Mouse (Mus musculus): ENCODE data around the gene Scn3b. TPM values are rescaled to one million over a fixed set of nuclear protein-coding genes. Genes with fewer than 3 reads are reported as not detected.

Scn3b gene
- total RNA-seq (2021): 1 to 10 TPM in 1 of 2 experiments, under 1 TPM in 1; 0.57 to 1.2 TPM

DNA sequence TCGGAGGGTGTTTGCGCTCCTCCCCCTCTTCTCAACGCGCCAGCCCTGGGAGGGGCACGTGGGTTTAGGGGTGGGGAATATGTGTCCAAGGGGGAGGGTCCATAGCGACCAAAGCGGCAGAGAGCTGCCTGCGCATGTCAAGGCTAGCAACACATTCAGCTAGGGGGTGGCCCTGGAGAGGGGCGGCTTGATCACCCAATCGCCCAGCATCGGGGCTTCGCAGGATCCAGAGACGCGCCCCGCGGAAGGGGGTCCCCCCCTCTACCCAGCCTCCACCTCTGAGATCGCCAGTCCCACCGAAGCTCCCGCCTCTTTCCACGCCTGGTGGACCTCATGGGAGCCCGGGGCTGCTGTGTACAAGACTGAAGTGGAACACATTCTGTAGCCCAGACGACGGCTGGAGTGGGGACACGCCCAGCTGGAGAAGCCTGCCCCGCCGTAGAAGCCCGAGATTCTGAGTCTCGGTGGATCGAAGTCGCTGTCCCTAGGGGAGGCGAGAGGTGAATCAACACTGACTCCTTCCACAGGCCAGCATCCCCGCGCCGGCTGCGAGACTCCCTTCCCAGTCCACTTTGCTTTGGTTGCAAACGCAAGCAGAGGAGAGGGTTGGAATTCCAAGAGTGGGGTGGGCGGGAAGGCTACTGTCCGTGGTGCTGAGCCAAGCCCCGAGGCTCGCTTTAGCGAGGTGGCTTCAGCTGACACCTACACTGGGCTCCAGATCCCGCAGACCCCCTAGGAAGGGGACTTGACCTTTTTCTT lies at the start of gene Scn3b:
TSS of gene Scn3b (plus strand) at position 115 of the 759 bp plus-strand sequence.
- intact Hi-C loops (cut with DNase I): no loop called here
- peak; percentile 42 to 47 for DNase-seq

DNA sequence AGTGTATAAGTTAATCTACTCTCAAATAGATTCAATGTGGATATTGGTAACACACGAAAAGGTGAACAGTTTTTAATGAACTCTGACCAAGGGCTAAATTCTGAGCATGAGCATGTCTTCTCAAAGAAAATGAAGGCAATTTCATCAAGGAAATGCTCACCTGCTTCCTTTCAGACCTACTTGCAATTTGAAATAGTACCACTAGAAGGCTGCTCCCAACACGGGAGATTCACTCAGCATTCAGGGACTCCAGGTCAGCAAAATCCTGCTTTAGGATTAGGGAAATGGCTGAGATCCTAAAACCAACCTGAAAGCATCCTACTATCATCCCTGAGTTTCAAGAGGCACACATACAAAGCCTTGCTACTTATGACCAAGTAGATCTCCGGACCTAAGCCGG lies 44.7 kb upstream of the Scn3b start:
- intact Hi-C loops (cut with DNase I): loop anchor here (1.0 to 10.0 kb wide), 3 partner anchors 106 to 719 kb away; no protein-coding TSS in a partner anchor

DNA sequence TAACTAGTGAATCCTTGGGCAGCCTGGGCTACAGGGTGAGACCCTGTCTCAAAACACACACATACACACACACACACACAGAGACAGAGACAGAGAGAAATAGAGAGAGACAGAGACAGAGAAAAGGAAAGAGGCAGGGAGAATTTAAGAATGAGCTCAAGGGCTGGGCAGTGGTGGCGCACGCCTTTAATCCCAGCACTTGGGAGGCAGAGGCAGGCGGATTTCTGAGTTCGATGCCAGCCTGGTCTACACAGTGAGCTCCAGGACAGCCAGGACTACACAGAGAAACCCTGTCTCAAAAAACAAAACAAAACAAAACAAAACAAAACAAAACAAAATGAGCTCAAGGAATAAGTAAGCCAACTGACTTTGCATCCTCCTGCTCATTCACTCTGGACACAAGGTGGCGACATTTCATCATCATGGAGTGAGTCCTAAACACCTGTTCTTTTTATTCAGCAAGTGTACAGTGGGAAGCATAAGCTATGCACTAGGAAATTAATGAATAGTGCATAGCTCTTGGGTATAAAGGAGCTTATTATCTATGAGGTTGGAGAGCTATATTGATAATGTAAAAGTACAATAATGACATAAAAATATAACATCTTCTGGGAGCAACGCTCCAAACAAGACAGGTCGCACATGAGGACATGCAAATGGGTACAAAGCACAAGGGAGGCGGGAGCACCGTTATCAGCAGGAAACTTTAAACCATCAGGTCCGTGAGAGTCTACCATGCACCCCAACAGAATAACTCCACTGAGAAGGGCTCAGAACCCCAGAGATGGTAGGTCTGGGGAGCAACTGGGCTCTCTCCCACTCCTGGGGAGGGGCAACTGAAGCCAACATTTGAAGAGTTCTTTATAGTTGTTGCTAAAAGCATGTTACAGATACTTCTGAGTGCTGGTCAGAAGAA lies 40.9 kb upstream of the Scn3b start:
- DNase-seq: peak; percentile 37 to 44
- intact Hi-C loops (cut with DNase I): loop anchor here (5.0 to 10.0 kb wide), 4 partner anchors 184 to 723 kb away; no protein-coding TSS in a partner anchor

More for the DNA sequence above, 44.7 kb upstream of the Scn3b start:
- DNase-seq: no peak

DNA sequence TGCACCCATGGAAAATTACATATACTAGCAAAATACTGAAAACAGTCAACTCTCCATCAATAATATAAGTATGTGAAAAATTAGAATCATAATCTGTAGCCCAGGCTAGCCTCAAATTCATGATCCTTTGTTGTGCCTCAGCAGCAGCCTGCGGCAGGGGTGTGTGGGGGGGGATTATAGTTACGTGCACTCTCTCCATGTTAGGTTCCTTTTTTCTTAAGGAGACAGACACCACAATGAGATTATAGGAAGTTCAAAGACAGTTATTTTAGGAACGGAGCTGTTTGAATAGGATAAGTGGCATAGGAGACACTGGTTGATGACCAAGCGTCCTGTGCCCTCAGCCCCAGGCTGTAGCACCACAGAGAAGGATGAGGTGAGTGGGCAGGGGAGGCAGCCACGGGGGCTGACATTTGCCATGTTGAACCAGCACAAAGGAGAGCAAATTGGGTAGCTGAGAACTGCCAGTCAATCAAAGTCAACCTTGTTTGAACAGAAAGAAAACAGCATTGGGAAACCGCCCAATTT lies 40.1 kb upstream of the Scn3b start:
- intact Hi-C loops (cut with DNase I): loop anchor here (5.0 to 10.0 kb wide), 4 partner anchors 183 to 724 kb away; no protein-coding TSS in a partner anchor
- no peak for DNase-seq

DNA sequence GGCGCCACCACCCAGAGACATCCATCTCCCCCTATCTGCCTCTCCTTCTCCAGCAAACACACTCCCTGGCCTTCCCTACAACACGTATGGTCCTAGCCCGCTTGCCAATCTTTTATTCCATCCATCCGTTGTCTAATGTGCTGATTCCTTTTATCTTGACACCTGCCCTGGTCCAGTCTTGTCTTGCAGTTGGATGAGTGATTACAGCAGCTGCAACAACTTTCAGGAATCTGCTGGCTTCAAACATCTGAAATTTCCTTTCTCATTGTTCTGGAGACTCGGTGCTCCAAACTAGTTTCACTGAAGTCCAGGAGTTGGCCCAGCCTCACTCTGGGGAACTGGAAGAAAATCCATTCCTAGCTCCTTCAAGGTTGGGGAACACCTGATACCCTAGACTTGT lies 39.5 kb upstream of the Scn3b start:
- no peak for DNase-seq
- intact Hi-C loops (cut with DNase I): loop anchor here (5.0 to 10.0 kb wide), 4 partner anchors 183 to 725 kb away; no protein-coding TSS in a partner anchor

GRCm38 (mm10) chr9:40231019-40231418 lies 38.0 kb upstream of the Scn3b start:
- DNase-seq: no peak
- intact Hi-C loops (cut with DNase I): loop anchor here (5.0 kb wide), 1 partner anchor 161 kb away; no protein-coding TSS in a partner anchor

GRCm38 (mm10) chr9:40234233-40235072 lies 34.6 kb upstream of the Scn3b start:
- intact Hi-C loops (cut with DNase I): loop anchor here (5.0 kb wide), 1 partner anchor 158 kb away; no protein-coding TSS in a partner anchor
- no peak for DNase-seq

GRCm38 (mm10) chr9:40235220-40235619 lies 33.8 kb upstream of the Scn3b start:
- no peak for DNase-seq
- intact Hi-C loops (cut with DNase I): no loop called here

DNA sequence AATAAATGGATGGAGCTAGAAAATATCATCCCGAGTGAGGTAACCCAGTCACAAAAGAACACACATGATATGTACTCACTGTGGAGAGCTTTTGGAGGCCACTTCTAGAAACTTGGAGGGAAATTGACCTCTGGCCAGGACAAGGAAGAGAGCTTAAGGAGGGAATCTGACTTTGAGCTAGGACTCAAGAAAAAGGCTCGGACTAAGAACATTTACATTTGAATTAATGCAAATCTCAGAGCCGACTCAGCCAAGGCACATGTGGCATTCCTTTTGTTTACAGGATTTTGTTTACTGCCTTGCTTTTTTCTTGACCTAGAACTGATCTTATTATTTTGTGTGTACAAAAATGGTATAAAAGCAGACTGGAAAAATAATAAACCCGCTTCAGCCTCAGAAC lies 29.3 kb upstream of the Scn3b start:
- DNase-seq: no peak
- intact Hi-C loops (cut with DNase I): loop anchor here (5.0 kb wide), 1 partner anchor 93 kb away; no protein-coding TSS in a partner anchor

DNA sequence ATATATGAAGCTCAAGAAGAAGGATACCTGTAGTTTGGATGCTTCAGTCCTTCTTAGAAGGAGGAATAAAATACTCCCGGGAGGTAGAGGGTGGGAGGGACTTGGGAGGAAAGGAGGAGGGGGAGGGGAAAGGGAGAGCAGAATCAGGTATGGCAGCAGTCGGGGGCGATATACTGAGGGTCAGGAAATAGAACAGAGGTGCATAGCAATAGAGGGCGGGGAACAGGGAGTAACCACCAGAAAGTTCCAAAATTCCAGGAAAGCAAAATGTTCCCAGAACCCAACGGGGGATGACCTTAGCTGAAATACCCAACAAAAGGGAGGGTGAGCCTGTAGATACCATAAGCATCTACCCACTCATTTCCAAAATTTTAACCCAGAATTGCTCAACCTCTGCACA lies 28.7 kb upstream of the Scn3b start:
- no peak for DNase-seq
- intact Hi-C loops (cut with DNase I): loop anchor here (5.0 kb wide), 1 partner anchor 92 kb away; no protein-coding TSS in a partner anchor

- DNase-seq: peak; percentile 18 to 30
- intact Hi-C loops (cut with DNase I): loop anchor here (5.0 kb wide), 1 partner anchor 91 kb away; no protein-coding TSS in a partner anchor
These were observed 27.7 kb upstream of the Scn3b start for GRCm38 (mm10) chr9:40241223-40241801.

- intact Hi-C loops (cut with DNase I): loop anchor here (5.0 kb wide), 1 partner anchor 90 kb away; no protein-coding TSS in a partner anchor
- DNase-seq: peak in 1 of 2 experiments; percentile 9
These were observed 26.8 kb upstream of the Scn3b start for GRCm38 (mm10) chr9:40241951-40242888.

DNA sequence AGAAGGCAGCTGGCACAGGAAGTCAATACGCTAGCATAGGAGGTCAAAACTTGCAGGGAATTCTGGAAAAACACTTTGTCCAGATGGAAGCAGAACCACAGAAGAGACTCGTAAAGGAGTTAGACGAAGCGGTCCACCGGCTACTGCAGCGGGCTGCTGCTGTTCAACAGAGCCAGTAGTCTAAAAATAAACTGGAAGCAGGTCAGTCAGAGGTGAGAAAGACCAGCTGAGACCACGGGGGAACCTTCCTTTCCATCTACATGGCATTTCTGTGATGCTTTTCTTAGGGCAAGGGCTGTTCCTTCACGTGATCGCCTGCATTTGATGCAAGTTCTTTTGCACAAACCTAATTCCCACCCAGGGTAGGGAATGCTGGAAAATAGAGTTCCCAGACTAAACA lies 23.6 kb upstream of the Scn3b start:
- DNase-seq: no peak

GRCm38 (mm10) chr9:40245974-40246665 lies 22.9 kb upstream of the Scn3b start:
- intact Hi-C loops (cut with DNase I): no loop called here
- DNase-seq: no peak

More for the DNA sequence above, 23.6 kb upstream of the Scn3b start:
- intact Hi-C loops (cut with DNase I): no loop called here

GRCm38 (mm10) chr9:40246702-40247101 lies 22.3 kb upstream of the Scn3b start:
- intact Hi-C loops (cut with DNase I): no loop called here

GRCm38 (mm10) chr9:40249106-40249505 lies 19.9 kb upstream of the Scn3b start:
- intact Hi-C loops (cut with DNase I): no loop called here
- DNase-seq: no peak

More at GRCm38 (mm10) chr9:40246702-40247101, 22.3 kb upstream of the Scn3b start:
- no peak for DNase-seq

- intact Hi-C loops (cut with DNase I): no loop called here
These were observed 16.6 kb upstream of the Scn3b start for GRCm38 (mm10) chr9:40252459-40252858.

More at GRCm38 (mm10) chr9:40252459-40252858, 16.6 kb upstream of the Scn3b start:
- no peak for DNase-seq

All from heart, postnatal 36 days (tissue).